Comparison of ENCODE assay signal across 12 mouse cellular contexts in genomic region chr1:189761581-189762021, GRCm38 (mm10). TPM values are rescaled to one million over a fixed set of nuclear protein-coding genes. Genes with fewer than 3 reads are reported as not detected.
A peak's percentile ranks its signal among the peaks of the same experiment; 100 is the strongest.
DNase-seq lines count a peak whose midpoint lies in the region; ATAC-seq and TF ChIP-seq lines count a peak whose summit lies in the region.
"Had no signal": no experiment of that assay in that cellular context is flagged by ENCODE, and none has a peak within 500 bp of the region (broad histone marks: within the 10 kb centered on the region; RNA-seq: fewer than 3 reads in every experiment).

No protein-coding gene starts in this region.

- no peak for TF ChIP-seq POLR2A in heart, adult 2 months (IDR thresholded peaks at IDR 0.05; ENCODE audit: insufficient read depth, low read depth, low read length)

- no peak overlapping the region for H3K9ac ChIP-seq in hindbrain, postnatal 0 days (replicated peaks; ENCODE audit: low read length)
- no peak overlapping the region for H3K9ac ChIP-seq in ES-E14 (ENCODE audit: insufficient read depth, low read depth, low read length, poor library complexity, severe bottlenecking)
- H3K9ac ChIP-seq in intestine, embryonic 15.5 days, result no peak overlapping the region
- H3K9ac ChIP-seq in limb, embryonic 12.5 days (replicated peaks), result no peak overlapping the region
- no peak overlapping the region for H3K9ac ChIP-seq in heart, adult 2 months (ENCODE audit: low read depth, low read length)
- H3K9ac ChIP-seq: midbrain, embryonic 13.5 days had no signal

- no peaks in the 10 kb centered on the region; the same call in 1 of the 2 replicates for H3K4me1 ChIP-seq in hindbrain, postnatal 0 days (ENCODE audit: insufficient read depth, low read length)
- peaks cover 50% of the 10 kb centered on the region for H3K4me1 ChIP-seq in hindbrain, embryonic 10.5 days (replicated peaks)
- peaks cover 1 to 17% of the 10 kb centered on the region in 2 experiments; a peak in 3 of 4 replicates for H3K4me1 ChIP-seq in ES-E14 (ENCODE audit: control insufficient read depth in 2 of 2, insufficient read depth in 2 of 2, low read length in 2 of 2, poor library complexity in 1 of 2)
- peaks cover 30% of the 10 kb centered on the region for H3K4me1 ChIP-seq in intestine, embryonic 15.5 days (replicated peaks)
- peaks cover 43% of the 10 kb centered on the region for H3K4me1 ChIP-seq in limb, embryonic 12.5 days (replicated peaks)
- peaks cover 10% of the 10 kb centered on the region for H3K4me1 ChIP-seq in heart, adult 2 months (ENCODE audit: control insufficient read depth, insufficient read depth, low read length)

- H3K36me3 ChIP-seq in hindbrain, postnatal 0 days (ENCODE audit: insufficient read depth, low read length), result no peaks in the 10 kb centered on the region
- peaks cover 3% of the 10 kb centered on the region; the same call in 1 of the 2 replicates for H3K36me3 ChIP-seq in hindbrain, embryonic 10.5 days
- H3K36me3 ChIP-seq in ES-E14 (ENCODE audit: control insufficient read depth, insufficient read depth, low read length, poor library complexity, severe bottlenecking), result no peaks in the 10 kb centered on the region
- no peaks in the 10 kb centered on the region for H3K36me3 ChIP-seq in intestine, embryonic 15.5 days
- no peaks in the 10 kb centered on the region for H3K36me3 ChIP-seq in limb, embryonic 12.5 days
- no peaks in the 10 kb centered on the region for H3K36me3 ChIP-seq in heart, adult 2 months (ENCODE audit: control insufficient read depth, insufficient read depth, low read length)
- H3K36me3 ChIP-seq: midbrain, embryonic 13.5 days had no signal

- H3K27me3 ChIP-seq in hindbrain, postnatal 0 days (ENCODE audit: insufficient read depth, low read length), result no peaks in the 10 kb centered on the region
- H3K27me3 ChIP-seq in hindbrain, embryonic 10.5 days (ENCODE audit: insufficient read depth, poor library complexity, severe bottlenecking), result no peaks in the 10 kb centered on the region
- H3K27me3 ChIP-seq in intestine, embryonic 15.5 days (replicated peaks), result no peaks in the 10 kb centered on the region
- H3K27me3 ChIP-seq in limb, embryonic 12.5 days, result no peaks in the 10 kb centered on the region
- H3K27me3 ChIP-seq in heart, adult 2 months (ENCODE audit: control insufficient read depth, insufficient read depth, low read length), result no peaks in the 10 kb centered on the region
- H3K27me3 ChIP-seq: midbrain, embryonic 13.5 days had no signal

- TF ChIP-seq CTCF in hindbrain, postnatal 0 days (IDR thresholded peaks at IDR 0.05; ENCODE audit: low read depth), result no peak
- no peak for TF ChIP-seq CTCF in heart, adult 2 months (IDR thresholded peaks at IDR 0.05)

- intact Hi-C loops in heart, postnatal 10 days (cut with DNase I), result no loop called here
- intact Hi-C loops in heart, adult 2 months (cut with DNase I), result no loop called here

- in situ Hi-C loops in ES-E14 (cut with MboI; ENCODE audit: low sequenced_read_pairs in 2 of 2, unreplicated experiment in 2 of 2), result no loop called here

- no peaks in the 10 kb centered on the region for H3K9me3 ChIP-seq in hindbrain, postnatal 0 days (ENCODE audit: low read length)
- H3K9me3 ChIP-seq in hindbrain, embryonic 10.5 days, result no peaks in the 10 kb centered on the region
- H3K9me3 ChIP-seq in ES-E14 (ENCODE audit: control insufficient read depth, insufficient read depth, low read depth, low read length), result no peaks in the 10 kb centered on the region
- no peaks in the 10 kb centered on the region for H3K9me3 ChIP-seq in intestine, embryonic 15.5 days
- H3K9me3 ChIP-seq in limb, embryonic 12.5 days, result no peaks in the 10 kb centered on the region
- H3K9me3 ChIP-seq: forebrain, embryonic 10.5 days; midbrain, embryonic 13.5 days had no signal

- no peak overlapping the region for H3K27ac ChIP-seq in hindbrain, postnatal 0 days
- no peak overlapping the region for H3K27ac ChIP-seq in hindbrain, embryonic 10.5 days
- no peak overlapping the region for H3K27ac ChIP-seq in ES-E14 (ENCODE audit: insufficient read depth, low read depth, low read length, poor library complexity, severe bottlenecking)
- 0 out of 2 replicates have a peak overlapping the region, but pooled peaks have one; percentile 39 for H3K27ac ChIP-seq in intestine, embryonic 15.5 days
- H3K27ac ChIP-seq in limb, embryonic 12.5 days, result peak overlapping the region; percentile 47
- no peak overlapping the region for H3K27ac ChIP-seq in heart, adult 2 months
- H3K27ac ChIP-seq: forebrain, embryonic 10.5 days; midbrain, embryonic 13.5 days had no signal

- 27% methylated on average over 6 of the region's 6 CpGs for WGBS in hindbrain, postnatal 0 days
- WGBS in hindbrain, embryonic 10.5 days, result 23% methylated on average over 6 of the region's 6 CpGs
- 12% methylated on average over 6 of the region's 6 CpGs for whole genome bisulfite sequencing in intestine, embryonic 15.5 days
- WGBS in limb, embryonic 12.5 days, result 8% methylated on average over 6 of the region's 6 CpGs
- WGBS in heart, adult 2 months, result 63% methylated on average over 6 of the region's 6 CpGs

- no peak overlapping the region for H3K4me2 ChIP-seq in hindbrain, postnatal 0 days (ENCODE audit: low read depth, low read length)
- H3K4me2 ChIP-seq in intestine, embryonic 15.5 days (replicated peaks), result 0 out of 2 replicates have a peak overlapping the region, but pooled peaks have one; percentile 0
- H3K4me2 ChIP-seq in limb, embryonic 12.5 days, result peak overlapping the region; percentile 17; the same call in 1 of the 2 replicates
- H3K4me2 ChIP-seq: midbrain, embryonic 13.5 days had no signal

- TF ChIP-seq EP300 in heart, adult 2 months (IDR thresholded peaks at IDR 0.05; ENCODE audit: insufficient read depth, low read depth, low read length), result no peak

- ATAC-seq in hindbrain, postnatal 0 days, result no peak
- ATAC-seq in intestine, embryonic 15.5 days, result peak; percentile 93
- ATAC-seq in limb, embryonic 12.5 days (ENCODE audit: insufficient number of reproducible peaks, insufficient read depth, low FRiP score, low TSS enrichment, low read depth), result 0 out of 2 replicates have a peak, but pooled peaks have one; percentile 54
- ATAC-seq: midbrain, embryonic 13.5 days had no signal

- DNase-seq in hindbrain, postnatal 0 days (ENCODE audit: low spot score), result peak; percentile 15
- DNase-seq in hindbrain, embryonic 10.5 days (ENCODE audit: low spot score), result no peak
- DNase-seq in ES-E14 (ENCODE audit: low read depth, low spot score), result peak; percentile 70
- no peak for DNase-seq in heart, postnatal 10 days
- no peak for DNase-seq in thymus, adult 18-20 months
- DNase-seq in heart, adult 2 months, result no peak
- DNase-seq: cerebellum, adult 11 months; thymus, postnatal 14 days had no signal

- no peak overlapping the region for H3K4me3 ChIP-seq in hindbrain, postnatal 0 days (ENCODE audit: low read length)
- no peak overlapping the region for H3K4me3 ChIP-seq in hindbrain, embryonic 10.5 days
- no peak overlapping the region for H3K4me3 ChIP-seq in ES-E14 (ENCODE audit: insufficient read depth in 1 of 2, low read depth in 1 of 2, low read length in 2 of 2, poor library complexity in 1 of 2, severe bottlenecking in 1 of 2)
- H3K4me3 ChIP-seq in intestine, embryonic 15.5 days (replicated peaks), result no peak overlapping the region
- H3K4me3 ChIP-seq in limb, embryonic 12.5 days (replicated peaks), result no peak overlapping the region
- no peak overlapping the region for H3K4me3 ChIP-seq in heart, adult 2 months
- H3K4me3 ChIP-seq: forebrain, embryonic 10.5 days; midbrain, embryonic 13.5 days had no signal

- H3K79me2 ChIP-seq in heart, adult 2 months (replicated peaks; ENCODE audit: control insufficient read depth, insufficient read depth, low read length), result peaks cover 4% of the 10 kb centered on the region

TF ChIP-seq in ES-E14, 5 proteins besides CTCF, POLR2A, EP300 and RAD21:
- TF ChIP-seq ZC3H11A (IDR thresholded peaks at IDR 0.05; ENCODE audit: borderline replicate concordance, low read depth, low read length) (no peak), MAFK (IDR thresholded peaks at IDR 0.05; ENCODE audit: insufficient read depth, low read depth, low read length) (peak; percentile 58), HCFC1 (IDR thresholded peaks at IDR 0.05; ENCODE audit: borderline replicate concordance, insufficient read depth, low read length) (no peak), CHD2 (IDR thresholded peaks at IDR 0.05; ENCODE audit: low read depth, low read length) (0 out of 2 replicates have a peak, but pooled peaks have one; percentile 41)

RNA-seq across cellular contexts. Expression of gene Ptpn14, which starts 33.5 kb away (rescaled TPM):
- total RNA-seq in hindbrain, postnatal 0 days (2014; rRNA removed), result 8.2 and 8.9 TPM in 2 replicates
- 1.4 and 1.6 TPM in 2 replicates for polyA plus RNA-seq in hindbrain, postnatal 0 days (2015; fragmentation: Nextera tagmentation; extraction: Ambion mirVana)
- 5.0 and 5.1 TPM in 2 replicates for polyA plus RNA-seq in hindbrain, embryonic 10.5 days (2016; fragmentation: Nextera tagmentation; extraction: Ambion mirVana)
- 24.4 and 27.1 TPM in 2 replicates for total RNA-seq in ES-E14 (2012; rRNA removed)
- 4.9 and 6.2 TPM in 2 replicates for polyA plus RNA-seq in intestine, embryonic 15.5 days (2015; fragmentation: Nextera tagmentation; extraction: Ambion mirVana)
- polyA plus RNA-seq in limb, embryonic 12.5 days (2016; fragmentation: Nextera tagmentation; extraction: Ambion mirVana), result 9.6 and 11.4 TPM in 2 replicates
- 10 to 100 TPM; 34.4 to 35.2 TPM for total RNA-seq in heart, postnatal 10 days (2021)
- 10 to 100 TPM; 29.3 to 30.1 TPM for total RNA-seq in heart, adult 2 months (2021)
- 11.9 and 13.5 TPM in 2 replicates for polyA plus RNA-seq in heart, adult 2 months (2012; rRNA removed)

Comparison
In these comparisons a context has a peak if more than half of its experiments do, and no peak if none do; other contexts are left out.
1. DNase-seq: peak in hindbrain, postnatal 0 days (single experiment) and ES-E14 (single experiment); none in hindbrain, embryonic 10.5 days (single experiment), heart, postnatal 10 days (0 of 2), thymus, adult 18-20 months (0 of 2) and heart, adult 2 months (0 of 2).
2. H3K27ac ChIP-seq: peak in intestine, embryonic 15.5 days (single experiment) and limb, embryonic 12.5 days (single experiment); none in hindbrain, postnatal 0 days (single experiment), hindbrain, embryonic 10.5 days (single experiment), ES-E14 (single experiment) and heart, adult 2 months (single experiment).